Mouse (Mus musculus): ENCODE results near the gene Bud13.
"Not testable (repeated sequence)": the region's sequence is repeated elsewhere in the genome, so short reads cannot be mapped to it uniquely, and the experiment has no call there.

Bud13 gene

GRCm38 (mm10) chr9:46302142-46302541 lies 19.3 kb downstream of the Bud13 start:
- DNase-seq (ENCODE audit: low spot score) = peak; percentile 34

DNA sequence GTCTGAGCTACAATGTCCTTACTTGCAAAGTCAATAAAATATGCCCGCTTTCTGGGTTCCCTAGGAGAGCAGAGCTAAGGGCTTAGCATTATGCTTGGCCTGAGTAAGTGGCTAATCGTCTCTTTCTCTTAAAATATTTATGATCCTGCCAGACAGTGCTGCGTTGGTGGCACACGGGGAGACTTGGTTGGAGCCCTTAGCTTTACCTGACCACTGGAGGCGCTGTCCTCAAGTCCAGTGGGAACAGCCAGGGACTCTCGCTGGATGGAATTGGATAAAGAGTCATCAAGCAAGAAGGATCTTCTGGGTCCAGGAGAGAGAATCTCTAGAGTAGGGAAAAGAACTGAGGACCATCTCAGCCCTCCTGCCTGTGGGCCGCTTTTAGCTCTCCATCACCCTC lies 26.3 kb downstream of the Bud13 start:
- no peak for DNase-seq (ENCODE audit: low spot score)

GRCm38 (mm10) chr9:46314507-46314906 lies 31.7 kb downstream of the Bud13 start:
- peak; percentile 65 for DNase-seq (ENCODE audit: low spot score)

GRCm38 (mm10) chr9:46314921-46315320 lies 32.1 kb downstream of the Bud13 start:
- no peak for DNase-seq (ENCODE audit: low spot score)

GRCm38 (mm10) chr9:46315807-46316365 lies 33.1 kb downstream of the Bud13 start:
- DNase-seq (ENCODE audit: low spot score) = no peak

GRCm38 (mm10) chr9:46316388-46316787 lies 33.6 kb downstream of the Bud13 start:
- DNase-seq (ENCODE audit: low spot score) = no peak

GRCm38 (mm10) chr9:46316909-46317308 lies 34.1 kb downstream of the Bud13 start:
- DNase-seq (ENCODE audit: low spot score) = no peak

DNA sequence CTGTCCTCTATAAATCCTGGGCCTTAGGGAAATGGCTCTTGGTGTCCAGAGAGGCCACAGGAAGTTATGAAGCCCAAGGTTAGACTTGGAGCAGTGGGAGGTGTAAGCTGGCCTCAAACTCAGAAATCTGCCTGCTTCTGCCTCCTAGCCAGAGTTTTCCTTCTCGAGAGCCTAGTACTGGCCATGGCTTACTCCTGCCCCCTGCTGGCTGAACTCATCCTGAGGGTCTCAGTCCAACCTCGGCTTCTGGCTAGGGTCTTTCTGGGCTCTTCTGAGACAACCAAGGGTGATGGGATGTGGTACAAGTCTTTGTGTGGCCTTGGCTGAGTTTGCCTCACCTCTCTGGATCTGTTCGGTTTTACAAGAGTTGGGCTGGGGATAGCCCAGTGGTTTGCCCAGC lies 35.1 kb downstream of the Bud13 start:
- DNase-seq (ENCODE audit: low spot score) = no peak

DNA sequence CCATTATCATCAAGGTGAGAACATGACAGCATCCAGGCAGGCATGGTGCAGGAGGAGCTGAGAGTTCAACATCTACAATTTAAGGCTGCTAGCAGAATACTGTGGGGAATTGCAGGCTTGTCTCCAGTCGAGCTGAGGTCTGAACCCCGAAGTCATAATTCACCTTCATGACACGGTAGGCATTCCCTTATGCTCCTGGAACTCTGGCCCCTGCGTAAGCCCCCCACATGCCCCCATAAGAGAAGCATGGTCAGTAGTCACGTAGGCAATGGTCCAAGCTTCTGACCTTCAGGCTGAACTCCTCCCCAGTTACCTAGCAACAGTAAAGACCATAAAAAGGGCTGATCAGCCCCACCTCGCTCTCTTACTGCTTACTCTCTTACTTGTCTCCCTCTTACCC lies 37.1 kb downstream of the Bud13 start, which contains the start of gene 4931429L15Rik:
Gene 4931429L15Rik, minus strand, starts transcription at position 101 of the 400 bp plus-strand sequence.
- not testable (repeated sequence) for DNase-seq (ENCODE audit: low spot score)

- DNase-seq (ENCODE audit: low spot score) = no peak
Observed at GRCm38 (mm10) chr9:46320461-46320860, 37.7 kb downstream of the Bud13 start.

DNA sequence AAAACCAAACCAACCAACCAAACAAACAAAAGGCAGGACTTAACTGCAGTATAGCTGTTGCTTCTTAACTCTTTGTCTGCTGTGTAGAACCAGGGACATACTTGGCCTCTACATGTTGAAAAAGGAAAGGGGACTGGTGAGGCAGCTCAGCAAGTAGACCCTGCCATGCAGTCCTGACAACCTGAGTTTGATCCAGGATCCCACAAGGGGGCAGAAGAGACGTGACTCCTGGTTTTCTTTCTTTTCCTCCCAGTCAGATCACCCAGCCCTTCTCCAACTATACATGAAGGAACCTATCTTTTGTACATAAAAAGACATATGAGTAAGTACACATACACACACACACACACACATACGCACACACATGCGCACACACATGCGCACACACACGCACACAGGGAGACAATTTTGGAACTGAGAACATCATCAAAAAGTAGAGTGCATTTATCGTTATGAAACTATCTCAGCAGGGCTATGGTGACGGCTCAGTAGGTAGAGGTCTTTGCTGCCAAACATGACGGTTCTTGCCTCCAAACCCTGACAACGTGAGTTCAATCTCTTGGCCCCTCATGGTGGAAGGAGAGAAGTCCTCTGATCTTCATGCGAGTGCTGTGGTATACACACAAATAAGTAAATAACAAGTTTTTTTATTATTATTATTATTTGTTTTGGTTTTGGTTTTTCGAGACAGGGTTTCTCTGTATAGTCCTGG lies 44.0 kb downstream of the Bud13 start:
- DNase-seq (ENCODE audit: low spot score) = no peak

GRCm38 (mm10) chr9:46327706-46328571 lies 45.1 kb downstream of the Bud13 start:
- DNase-seq (ENCODE audit: low spot score) = no peak

DNA sequence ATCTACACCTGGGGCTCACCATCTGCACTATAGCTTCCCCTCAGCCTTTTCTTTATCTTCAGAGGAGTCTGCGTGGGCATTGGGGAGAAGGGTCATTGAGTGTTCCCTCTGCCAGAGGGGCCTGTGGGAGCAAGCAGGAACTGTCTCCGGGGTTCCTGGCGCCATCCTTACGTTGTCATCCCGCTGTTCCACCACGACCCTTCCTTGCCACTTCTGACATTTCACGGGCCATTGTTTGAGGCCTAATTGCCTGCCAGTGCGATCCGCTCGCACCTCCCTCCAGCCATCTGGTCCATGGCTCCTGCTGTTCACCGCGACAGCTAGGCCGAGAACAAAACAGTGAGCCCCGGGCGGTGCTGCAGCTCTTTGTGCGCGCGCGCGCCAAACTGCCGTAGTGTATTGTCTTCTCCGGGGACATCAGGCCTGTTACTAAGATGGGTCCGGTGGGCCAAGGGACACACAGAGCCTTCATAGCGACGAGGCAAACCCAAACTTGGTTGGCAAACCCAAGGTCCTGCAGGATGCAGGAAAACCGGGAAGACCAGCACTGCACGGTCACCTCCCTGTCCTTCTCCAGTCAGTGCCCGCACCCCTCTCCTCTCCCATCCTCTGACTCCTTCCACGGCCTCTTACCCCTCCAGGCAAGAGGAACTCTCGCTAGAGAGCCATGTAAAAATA lies 45.9 kb downstream of the Bud13 start:
- DNase-seq (ENCODE audit: low spot score) = no peak

DNA sequence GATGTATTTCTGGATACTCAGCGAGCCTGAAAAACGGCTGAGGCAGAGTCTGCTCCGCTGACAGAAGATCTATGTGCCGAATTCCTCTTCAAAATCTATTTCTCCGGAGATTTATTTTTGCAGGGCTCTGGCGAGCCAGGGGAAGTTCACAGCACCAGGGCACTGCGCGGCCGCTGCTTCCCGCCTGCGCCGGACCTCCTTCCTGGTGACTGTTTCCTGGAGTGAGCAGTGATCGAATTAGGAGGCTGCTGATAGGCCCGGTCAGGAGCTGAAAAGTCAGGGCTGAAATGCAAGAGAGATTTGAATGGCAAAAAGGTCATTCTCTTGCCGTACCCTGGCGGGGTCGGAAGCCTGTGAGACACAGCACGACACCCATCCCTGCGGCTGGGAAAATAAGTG lies 46.4 kb downstream of the Bud13 start:
- no peak for DNase-seq (ENCODE audit: low spot score)

GRCm38 (mm10) chr9:46329801-46330585 lies 47.2 kb downstream of the Bud13 start:
- no peak for DNase-seq (ENCODE audit: low spot score)

DNA sequence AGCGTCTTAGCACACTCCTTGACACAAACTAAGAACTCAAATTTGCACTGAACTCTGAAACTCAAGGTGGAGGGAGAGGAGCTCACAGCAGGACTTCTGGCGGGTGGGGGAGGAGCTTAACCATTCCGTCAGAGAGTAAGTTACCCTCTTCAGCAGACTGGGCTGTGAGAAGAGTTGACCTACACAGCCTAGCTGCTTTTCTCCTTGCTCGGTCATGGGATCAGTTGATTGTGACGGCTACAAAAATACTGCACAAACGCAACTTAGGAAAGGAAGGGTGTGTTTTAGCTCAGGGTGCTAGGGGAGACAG lies 47.7 kb downstream of the Bud13 start:
- DNase-seq (ENCODE audit: low spot score) = no peak

GRCm38 (mm10) chr9:46331301-46331700 lies 48.5 kb downstream of the Bud13 start:
- DNase-seq (ENCODE audit: low spot score) = no peak

- DNase-seq (ENCODE audit: low spot score) = no peak
Observed at GRCm38 (mm10) chr9:46334471-46335025, 51.7 kb downstream of the Bud13 start.

DNA sequence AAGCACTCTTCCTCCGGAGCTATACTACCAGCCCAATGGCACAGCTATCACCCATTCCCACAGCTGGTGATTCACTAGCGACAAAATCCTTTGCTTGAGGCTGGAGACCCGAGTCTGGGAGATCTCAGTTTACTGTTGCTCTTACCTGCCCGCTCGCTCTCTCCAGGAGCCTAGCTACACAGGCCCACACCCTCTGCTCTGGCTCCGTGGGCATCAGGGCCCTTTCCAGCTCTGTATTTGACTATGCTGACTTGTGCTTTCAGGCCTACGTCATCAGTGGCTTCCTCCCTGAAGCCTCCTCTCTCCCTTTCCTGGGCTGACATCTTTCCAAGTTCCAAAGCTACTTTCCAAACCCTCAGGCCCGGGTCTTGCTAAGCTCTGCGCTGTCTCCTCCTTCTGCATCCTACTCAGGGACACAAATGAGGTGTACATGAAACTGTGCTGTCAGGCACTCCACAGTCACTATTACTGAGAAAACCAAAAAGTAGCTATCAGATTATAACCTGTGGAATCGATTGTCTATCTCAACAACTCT lies 52.7 kb downstream of the Bud13 start:
- no peak for DNase-seq (ENCODE audit: low spot score)

DNA sequence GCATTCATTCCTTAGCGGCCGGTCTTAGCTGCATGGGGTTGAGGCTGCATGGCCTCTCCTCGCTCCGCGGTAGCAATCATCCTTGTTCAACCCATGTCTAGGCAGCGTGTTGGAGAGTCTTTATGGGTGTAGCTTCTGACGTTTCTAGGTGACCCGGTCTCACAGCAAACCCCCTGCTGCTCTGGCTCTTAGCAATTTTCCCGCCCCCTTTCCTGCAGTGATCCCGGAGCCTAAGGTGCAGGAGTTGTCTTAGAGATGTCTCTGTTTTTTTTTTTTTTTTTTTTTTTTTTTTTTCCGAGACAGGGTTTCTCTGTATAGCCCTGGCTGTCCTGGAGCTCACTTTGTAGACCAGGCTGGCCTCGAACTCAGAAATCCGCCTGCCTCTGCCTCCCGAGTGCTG lies 53.5 kb downstream of the Bud13 start:
- DNase-seq (ENCODE audit: low spot score) = not testable (repeated sequence)

DNA sequence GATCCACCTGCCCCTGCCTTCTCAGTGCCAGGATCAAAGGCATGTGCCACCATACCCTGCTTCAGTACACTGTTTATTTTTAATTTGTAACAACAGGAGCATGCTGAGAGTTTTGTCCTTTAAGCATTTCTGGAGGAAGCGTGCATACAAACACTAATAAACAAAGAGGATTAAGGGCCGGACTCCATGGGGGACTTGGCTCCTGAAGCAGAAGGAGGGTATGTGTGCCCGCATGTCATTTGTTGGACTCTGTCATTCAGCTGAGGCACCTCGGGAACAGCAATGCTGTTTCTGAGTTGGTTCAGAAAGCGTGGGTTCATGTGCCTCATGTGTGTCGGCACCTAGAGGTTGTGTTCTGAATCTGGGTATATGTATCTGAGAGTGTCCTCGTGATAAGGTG lies 54.5 kb downstream of the Bud13 start:
- no peak for DNase-seq (ENCODE audit: low spot score)
